Mouse (Mus musculus): ENCODE measurements around the gene Lrrc28. TPM values are rescaled to one million over a fixed set of nuclear protein-coding genes. Genes with fewer than 3 reads are reported as not detected.
"Not testable (repeated sequence)": the region's sequence is repeated elsewhere in the genome, so short reads cannot be mapped to it uniquely, and the experiment has no call there.

Lrrc28 gene
- polyA plus RNA-seq, 1 experiment from 2014 or later: 23.5 TPM

- Histone ChIP-seq H3K4me1 (peaks cover 30% of the 10 kb centered on the region), H3K4me3 (no peak overlapping the region), H3K4me2 (no peak overlapping the region), H3K9ac (no peak overlapping the region), H3K9me3 (no peaks in the 10 kb centered on the region), H3K27me3 (no peaks in the 10 kb centered on the region), H3K36me3 (no peaks in the 10 kb centered on the region; the same call in 1 of the 2 replicates), H3K27ac (peak overlapping the region; percentile 49; the same call in 1 of the 2 replicates)
- ATAC-seq (ENCODE audit: insufficient number of reproducible peaks, insufficient read depth, low FRiP score, low TSS enrichment, low read depth): no peak
- WGBS: 88% methylated on average over 18 of the region's 18 CpGs
Observed at GRCm38 (mm10) chr7:67528821-67529221, 116.2 kb downstream of the Lrrc28 start.

GRCm38 (mm10) chr7:67528063-67528811 lies 116.8 kb downstream of the Lrrc28 start:
- no peak overlapping the region for H3K4me2 ChIP-seq
- ATAC-seq (ENCODE audit: insufficient number of reproducible peaks, insufficient read depth, low FRiP score, low TSS enrichment, low read depth): 0 out of 2 replicates have a peak, but pooled peaks have one; percentile 37
- no peaks in the 10 kb centered on the region for H3K9me3 ChIP-seq
- peaks cover 30% of the 10 kb centered on the region for H3K4me1 ChIP-seq
- no peak overlapping the region for H3K4me3 ChIP-seq
- H3K9ac ChIP-seq: no peak overlapping the region
- no peaks in the 10 kb centered on the region for H3K27me3 ChIP-seq
- 74% methylated on average over 10 of the region's 10 CpGs for WGBS
- no peaks in the 10 kb centered on the region; the same call in 1 of the 2 replicates for H3K36me3 ChIP-seq
- H3K27ac ChIP-seq: peak overlapping the region; percentile 49; the same call in 1 of the 2 replicates

GRCm38 (mm10) chr7:67525886-67526580 lies 119.0 kb downstream of the Lrrc28 start:
- Histone ChIP-seq H3K9me3 (no peaks in the 10 kb centered on the region), H3K27ac (no peak overlapping the region), H3K27me3 (no peaks in the 10 kb centered on the region), H3K4me1 (peaks cover 24% of the 10 kb centered on the region), H3K4me2 (no peak overlapping the region), H3K4me3 (no peak overlapping the region), H3K36me3 (no peaks in the 10 kb centered on the region; the same call in 1 of the 2 replicates), H3K9ac (no peak overlapping the region)
- no peak for ATAC-seq (ENCODE audit: insufficient number of reproducible peaks, insufficient read depth, low FRiP score, low TSS enrichment, low read depth)
- 88% methylated on average over 3 of the region's 3 CpGs for WGBS

- not testable (repeated sequence) for H3K4me3 ChIP-seq; ATAC-seq (ENCODE audit: insufficient number of reproducible peaks, insufficient read depth, low FRiP score, low TSS enrichment, low read depth); H3K27me3 ChIP-seq; H3K27ac ChIP-seq; H3K9ac ChIP-seq; H3K4me2 ChIP-seq; H3K36me3 ChIP-seq; H3K9me3 ChIP-seq
- H3K4me1 ChIP-seq: peaks cover 17% of the 10 kb centered on the region
- 94% methylated on average over 8 of the region's 8 CpGs for whole genome bisulfite sequencing
Observed at GRCm38 (mm10) chr7:67524069-67524468, 121.0 kb downstream of the Lrrc28 start.

GRCm38 (mm10) chr7:67523400-67523799 lies 121.7 kb downstream of the Lrrc28 start:
- peaks cover 16% of the 10 kb centered on the region for H3K4me1 ChIP-seq
- no peaks in the 10 kb centered on the region for H3K27me3 ChIP-seq
- WGBS: 69% methylated on average over 7 of the region's 7 CpGs
- H3K9me3 ChIP-seq: no peaks in the 10 kb centered on the region
- no peak overlapping the region for H3K4me3 ChIP-seq
- H3K36me3 ChIP-seq: no peaks in the 10 kb centered on the region
- no peak overlapping the region for H3K4me2 ChIP-seq
- no peak overlapping the region for H3K27ac ChIP-seq
- ATAC-seq (ENCODE audit: insufficient number of reproducible peaks, insufficient read depth, low FRiP score, low TSS enrichment, low read depth): no peak
- H3K9ac ChIP-seq: no peak overlapping the region

GRCm38 (mm10) chr7:67521731-67522130 lies 123.3 kb downstream of the Lrrc28 start:
- 79% methylated on average over 5 of the region's 5 CpGs for WGBS
- H3K27ac ChIP-seq; H3K4me3 ChIP-seq; H3K27me3 ChIP-seq; H3K9ac ChIP-seq; ATAC-seq (ENCODE audit: insufficient number of reproducible peaks, insufficient read depth, low FRiP score, low TSS enrichment, low read depth); H3K9me3 ChIP-seq; H3K4me2 ChIP-seq; H3K4me1 ChIP-seq; H3K36me3 ChIP-seq: not testable (repeated sequence)

- Histone ChIP-seq H3K27ac (no peak overlapping the region), H3K4me2 (no peak overlapping the region), H3K4me3 (no peak overlapping the region), H3K27me3 (no peaks in the 10 kb centered on the region), H3K9me3 (no peaks in the 10 kb centered on the region), H3K4me1 (peaks cover 5% of the 10 kb centered on the region; the same call in 1 of the 2 replicates), H3K36me3 (no peaks in the 10 kb centered on the region), H3K9ac (no peak overlapping the region)
- 67% methylated on average over 4 of the region's 4 CpGs for WGBS
- ATAC-seq (ENCODE audit: insufficient number of reproducible peaks, insufficient read depth, low FRiP score, low TSS enrichment, low read depth): no peak
Observed at GRCm38 (mm10) chr7:67520959-67521358, 124.1 kb downstream of the Lrrc28 start.

- no peak for ATAC-seq (ENCODE audit: insufficient number of reproducible peaks, insufficient read depth, low FRiP score, low TSS enrichment, low read depth)
- Histone ChIP-seq H3K27me3 (no peaks in the 10 kb centered on the region), H3K27ac (no peak overlapping the region), H3K36me3 (no peaks in the 10 kb centered on the region), H3K9ac (no peak overlapping the region), H3K4me2 (no peak overlapping the region), H3K9me3 (no peaks in the 10 kb centered on the region), H3K4me3 (no peak overlapping the region), H3K4me1 (0 out of 2 replicates have a peak, but pooled peaks cover 2% of the 10 kb centered on the region)
- 90% methylated on average over 10 of the region's 10 CpGs for WGBS
Observed at GRCm38 (mm10) chr7:67520001-67520400, 125.1 kb downstream of the Lrrc28 start.

GRCm38 (mm10) chr7:67515621-67516020 lies 129.4 kb downstream of the Lrrc28 start:
- no peaks in the 10 kb centered on the region for H3K27me3 ChIP-seq
- ATAC-seq (ENCODE audit: insufficient number of reproducible peaks, insufficient read depth, low FRiP score, low TSS enrichment, low read depth): no peak
- 0 out of 2 replicates have a peak, but pooled peaks cover 6% of the 10 kb centered on the region for H3K4me1 ChIP-seq
- H3K4me3 ChIP-seq: no peak overlapping the region
- no peaks in the 10 kb centered on the region for H3K9me3 ChIP-seq
- no peak overlapping the region for H3K4me2 ChIP-seq
- H3K36me3 ChIP-seq: no peaks in the 10 kb centered on the region
- no peak overlapping the region for H3K27ac ChIP-seq
- no peak overlapping the region for H3K9ac ChIP-seq
- WGBS: 90% methylated on average over 9 of the region's 9 CpGs

GRCm38 (mm10) chr7:67514893-67515292 lies 130.2 kb downstream of the Lrrc28 start:
- Histone ChIP-seq H3K4me2 (no peak overlapping the region), H3K9ac (no peak overlapping the region), H3K27ac (no peak overlapping the region), H3K36me3 (no peaks in the 10 kb centered on the region), H3K4me1 (0 out of 2 replicates have a peak, but pooled peaks cover 6% of the 10 kb centered on the region), H3K27me3 (no peaks in the 10 kb centered on the region), H3K4me3 (no peak overlapping the region), H3K9me3 (no peaks in the 10 kb centered on the region)
- WGBS: 60% methylated on average over 10 of the region's 10 CpGs
- no peak for ATAC-seq (ENCODE audit: insufficient number of reproducible peaks, insufficient read depth, low FRiP score, low TSS enrichment, low read depth)

- Histone ChIP-seq H3K4me2 (no peak overlapping the region), H3K27ac (no peak overlapping the region), H3K9ac (no peak overlapping the region), H3K27me3 (no peaks in the 10 kb centered on the region), H3K9me3 (no peaks in the 10 kb centered on the region), H3K4me3 (no peak overlapping the region), H3K36me3 (no peaks in the 10 kb centered on the region), H3K4me1 (0 out of 2 replicates have a peak, but pooled peaks cover 6% of the 10 kb centered on the region)
- WGBS: 69% methylated on average over 4 of the region's 4 CpGs
- no peak for ATAC-seq (ENCODE audit: insufficient number of reproducible peaks, insufficient read depth, low FRiP score, low TSS enrichment, low read depth)
Observed at GRCm38 (mm10) chr7:67514380-67514779, 130.7 kb downstream of the Lrrc28 start.

- WGBS: 77% methylated on average over 4 of the region's 4 CpGs
- ATAC-seq (ENCODE audit: insufficient number of reproducible peaks, insufficient read depth, low FRiP score, low TSS enrichment, low read depth): no peak
Observed at GRCm38 (mm10) chr7:67513656-67514055, 131.4 kb downstream of the Lrrc28 start.

More at GRCm38 (mm10) chr7:67513656-67514055, 131.4 kb downstream of the Lrrc28 start:
- Histone ChIP-seq H3K4me2 (no peak overlapping the region), H3K4me1 (0 out of 2 replicates have a peak, but pooled peaks cover 6% of the 10 kb centered on the region), H3K9me3 (no peaks in the 10 kb centered on the region), H3K9ac (no peak overlapping the region), H3K4me3 (no peak overlapping the region), H3K36me3 (no peaks in the 10 kb centered on the region), H3K27me3 (no peaks in the 10 kb centered on the region), H3K27ac (no peak overlapping the region)

Measured in embryonic facial prominence, embryonic 13.5 days (tissue).